Mouse (Mus musculus): Measurements from ENCODE around the gene Terb2. TPM values are rescaled to one million over a fixed set of nuclear protein-coding genes. Genes with fewer than 3 reads are reported as not detected.

The Terb2 gene
- polyA plus RNA-seq, 1 experiment: not detected

- H3K4me1 ChIP-seq (ENCODE audit: control insufficient read depth, insufficient read depth, low read length): no peaks in the 10 kb centered on the region
- WGBS: under 1% methylated on average over 40 of the region's 40 CpGs
- H3K27ac ChIP-seq (ENCODE audit: insufficient read depth, low read depth, low read length): peak within 1 kb of the TSS; percentile 74
- H3K4me3 ChIP-seq (ENCODE audit: insufficient read depth, low read depth, low read length): peak within 1 kb of the TSS; percentile 65
- H3K27me3 ChIP-seq (replicated peaks; ENCODE audit: control insufficient read depth, insufficient read depth, low read length): no peaks in the 10 kb centered on the region
- no peaks in the 10 kb centered on the region for H3K36me3 ChIP-seq (ENCODE audit: control insufficient read depth, insufficient read depth, low read length)
- peak; percentile 98 for TF ChIP-seq POLR2A (IDR thresholded peaks at IDR 0.05; ENCODE audit: low read depth, low read length)
- TF ChIP-seq CTCF (conservative IDR thresholded peaks at IDR 0.05; ENCODE audit: insufficient read depth, insufficient read length, low read depth, low read length): no peak
- peak; percentile 97 for DNase-seq
These were observed 38.4 kb upstream of the Terb2 start, which contains the start of gene B2m for GRCm38 (mm10) chr2:122147508-122148241. TSS of gene B2m (plus strand) at chr2:122147686.

- DNase-seq: peak; percentile 90
- peak overlapping the region; percentile 74 for H3K27ac ChIP-seq (ENCODE audit: insufficient read depth, low read depth, low read length)
- WGBS: 21% methylated on average over 18 of the region's 18 CpGs
- TF ChIP-seq CTCF (conservative IDR thresholded peaks at IDR 0.05; ENCODE audit: insufficient read depth, insufficient read length, low read depth, low read length) (no peak), POLR2A (IDR thresholded peaks at IDR 0.05; ENCODE audit: low read depth, low read length) (no peak)
- no peaks in the 10 kb centered on the region for H3K27me3 ChIP-seq (replicated peaks; ENCODE audit: control insufficient read depth, insufficient read depth, low read length)
- peak overlapping the region; percentile 65 for H3K4me3 ChIP-seq (ENCODE audit: insufficient read depth, low read depth, low read length)
- no peaks in the 10 kb centered on the region for H3K4me1 ChIP-seq (ENCODE audit: control insufficient read depth, insufficient read depth, low read length)
- H3K36me3 ChIP-seq (ENCODE audit: control insufficient read depth, insufficient read depth, low read length): no peaks in the 10 kb centered on the region
These were observed 37.7 kb upstream of the Terb2 start for GRCm38 (mm10) chr2:122148242-122148917.

GRCm38 (mm10) chr2:122149316-122149715 lies 36.8 kb upstream of the Terb2 start:
- DNase-seq: no peak
- Histone ChIP-seq H3K4me3 (ENCODE audit: insufficient read depth, low read depth, low read length) (no peak overlapping the region), H3K27me3 (replicated peaks; ENCODE audit: control insufficient read depth, insufficient read depth, low read length) (no peaks in the 10 kb centered on the region), H3K27ac (ENCODE audit: insufficient read depth, low read depth, low read length) (no peak overlapping the region), H3K4me1 (ENCODE audit: control insufficient read depth, insufficient read depth, low read length) (no peaks in the 10 kb centered on the region), H3K36me3 (ENCODE audit: control insufficient read depth, insufficient read depth, low read length) (no peaks in the 10 kb centered on the region)
- 79% methylated on average over 6 of the region's 6 CpGs for WGBS
- TF ChIP-seq POLR2A (IDR thresholded peaks at IDR 0.05; ENCODE audit: low read depth, low read length): no peak
- no peak for TF ChIP-seq CTCF (conservative IDR thresholded peaks at IDR 0.05; ENCODE audit: insufficient read depth, insufficient read length, low read depth, low read length)

GRCm38 (mm10) chr2:122149716-122150115 lies 36.4 kb upstream of the Terb2 start:
- no peak for DNase-seq
- H3K27ac ChIP-seq (ENCODE audit: insufficient read depth, low read depth, low read length): no peak overlapping the region
- no peak overlapping the region for H3K4me3 ChIP-seq (ENCODE audit: insufficient read depth, low read depth, low read length)
- no peaks in the 10 kb centered on the region for H3K36me3 ChIP-seq (ENCODE audit: control insufficient read depth, insufficient read depth, low read length)
- no peak for TF ChIP-seq POLR2A (IDR thresholded peaks at IDR 0.05; ENCODE audit: low read depth, low read length)
- TF ChIP-seq CTCF (conservative IDR thresholded peaks at IDR 0.05; ENCODE audit: insufficient read depth, insufficient read length, low read depth, low read length): no peak
- 75% methylated on average over 3 of the region's 3 CpGs for WGBS
- H3K4me1 ChIP-seq (ENCODE audit: control insufficient read depth, insufficient read depth, low read length): no peaks in the 10 kb centered on the region
- no peaks in the 10 kb centered on the region for H3K27me3 ChIP-seq (replicated peaks; ENCODE audit: control insufficient read depth, insufficient read depth, low read length)

- WGBS: 91% methylated on average over 1 of the region's 1 CpGs
- H3K4me1 ChIP-seq (ENCODE audit: control insufficient read depth, insufficient read depth, low read length): no peaks in the 10 kb centered on the region
- H3K36me3 ChIP-seq (ENCODE audit: control insufficient read depth, insufficient read depth, low read length): no peaks in the 10 kb centered on the region
- DNase-seq: no peak
- no peak for TF ChIP-seq CTCF (conservative IDR thresholded peaks at IDR 0.05; ENCODE audit: insufficient read depth, insufficient read length, low read depth, low read length)
- TF ChIP-seq POLR2A (IDR thresholded peaks at IDR 0.05; ENCODE audit: low read depth, low read length): no peak
- H3K27me3 ChIP-seq (replicated peaks; ENCODE audit: control insufficient read depth, insufficient read depth, low read length): no peaks in the 10 kb centered on the region
- no peak overlapping the region for H3K4me3 ChIP-seq (ENCODE audit: insufficient read depth, low read depth, low read length)
- no peak overlapping the region for H3K27ac ChIP-seq (ENCODE audit: insufficient read depth, low read depth, low read length)
These were observed 34.9 kb upstream of the Terb2 start for GRCm38 (mm10) chr2:122151221-122151620.

GRCm38 (mm10) chr2:122152850-122153249 lies 33.2 kb upstream of the Terb2 start:
- Histone ChIP-seq H3K36me3 (ENCODE audit: control insufficient read depth, insufficient read depth, low read length) (no peaks in the 10 kb centered on the region), H3K27ac (ENCODE audit: insufficient read depth, low read depth, low read length) (no peak overlapping the region), H3K4me3 (ENCODE audit: insufficient read depth, low read depth, low read length) (no peak overlapping the region), H3K27me3 (replicated peaks; ENCODE audit: control insufficient read depth, insufficient read depth, low read length) (no peaks in the 10 kb centered on the region), H3K4me1 (ENCODE audit: control insufficient read depth, insufficient read depth, low read length) (no peaks in the 10 kb centered on the region)
- 89% methylated on average over 3 of the region's 3 CpGs for WGBS
- no peak for TF ChIP-seq POLR2A (IDR thresholded peaks at IDR 0.05; ENCODE audit: low read depth, low read length)
- DNase-seq: no peak

GRCm38 (mm10) chr2:122153681-122154365 lies 32.2 kb upstream of the Terb2 start:
- Histone ChIP-seq H3K4me1 (ENCODE audit: control insufficient read depth, insufficient read depth, low read length) (no peaks in the 10 kb centered on the region), H3K27me3 (replicated peaks; ENCODE audit: control insufficient read depth, insufficient read depth, low read length) (no peaks in the 10 kb centered on the region), H3K36me3 (ENCODE audit: control insufficient read depth, insufficient read depth, low read length) (no peaks in the 10 kb centered on the region), H3K4me3 (ENCODE audit: insufficient read depth, low read depth, low read length) (no peak overlapping the region), H3K27ac (ENCODE audit: insufficient read depth, low read depth, low read length) (no peak overlapping the region)
- DNase-seq: no peak
- no peak for TF ChIP-seq POLR2A (IDR thresholded peaks at IDR 0.05; ENCODE audit: low read depth, low read length)
- TF ChIP-seq CTCF (conservative IDR thresholded peaks at IDR 0.05; ENCODE audit: insufficient read depth, insufficient read length, low read depth, low read length): no peak
- WGBS: 93% methylated on average over 7 of the region's 7 CpGs

Measured in kidney, adult 2 months (tissue).